Mouse (Mus musculus): ENCODE results near the gene Trib3.
"Not testable (repeated sequence)": the region's sequence is repeated elsewhere in the genome, so short reads cannot be mapped to it uniquely, and the experiment has no call there.

DNA sequence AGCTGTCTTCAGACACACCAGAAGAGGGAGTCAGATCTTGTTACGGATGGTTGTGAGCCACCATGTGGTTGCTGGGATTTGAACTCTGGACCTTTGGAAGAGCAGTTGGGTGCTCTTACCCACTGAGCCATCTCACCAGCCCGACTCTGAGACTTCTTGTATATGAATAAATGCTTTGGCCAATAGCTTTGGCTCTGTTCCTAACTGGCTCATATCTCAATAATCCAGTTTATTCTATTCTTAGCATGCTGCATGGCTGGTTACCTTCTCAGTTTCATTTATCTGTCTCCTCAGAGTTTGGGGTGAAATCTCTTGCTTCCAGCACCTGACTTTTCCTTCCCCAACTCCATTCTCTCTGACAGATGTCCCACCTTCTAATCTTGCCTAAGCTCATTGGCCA lies 54.2 kb downstream of the Trib3 start:
- not testable (repeated sequence) for TF ChIP-seq CTCF (IDR thresholded peaks at IDR 0.05; ENCODE audit: control insufficient read depth, insufficient read depth, low read length); POLR2A (IDR thresholded peaks at IDR 0.05; ENCODE audit: borderline replicate concordance, control insufficient read depth, low read depth, low read length)

Data from bone marrow, adult 2 months (tissue).